Mouse (Mus musculus) layer of hippocampus, adult 8-10 months (tissue): ENCODE results near the gene Cdcp1. TPM values are rescaled to one million over a fixed set of nuclear protein-coding genes. Genes with fewer than 3 reads are reported as not detected.

Experiments used
- DNase-seq, 2 experiments: peaks; one replicate each; pipeline ENCODE4 v3.0.0; 2022; ENCODE audit warnings: low spot score in 2 of 2
- total RNA-seq, 4 experiments: library from RNA; stranded (reverse); gene quantifications; 2 replicates each; pipeline ENCODE4 v1.2.4; 2022

The Cdcp1 gene
- under 1 TPM in 1 of 4 experiments, not detected in 3; 0.11 TPM for total RNA-seq

DNA sequence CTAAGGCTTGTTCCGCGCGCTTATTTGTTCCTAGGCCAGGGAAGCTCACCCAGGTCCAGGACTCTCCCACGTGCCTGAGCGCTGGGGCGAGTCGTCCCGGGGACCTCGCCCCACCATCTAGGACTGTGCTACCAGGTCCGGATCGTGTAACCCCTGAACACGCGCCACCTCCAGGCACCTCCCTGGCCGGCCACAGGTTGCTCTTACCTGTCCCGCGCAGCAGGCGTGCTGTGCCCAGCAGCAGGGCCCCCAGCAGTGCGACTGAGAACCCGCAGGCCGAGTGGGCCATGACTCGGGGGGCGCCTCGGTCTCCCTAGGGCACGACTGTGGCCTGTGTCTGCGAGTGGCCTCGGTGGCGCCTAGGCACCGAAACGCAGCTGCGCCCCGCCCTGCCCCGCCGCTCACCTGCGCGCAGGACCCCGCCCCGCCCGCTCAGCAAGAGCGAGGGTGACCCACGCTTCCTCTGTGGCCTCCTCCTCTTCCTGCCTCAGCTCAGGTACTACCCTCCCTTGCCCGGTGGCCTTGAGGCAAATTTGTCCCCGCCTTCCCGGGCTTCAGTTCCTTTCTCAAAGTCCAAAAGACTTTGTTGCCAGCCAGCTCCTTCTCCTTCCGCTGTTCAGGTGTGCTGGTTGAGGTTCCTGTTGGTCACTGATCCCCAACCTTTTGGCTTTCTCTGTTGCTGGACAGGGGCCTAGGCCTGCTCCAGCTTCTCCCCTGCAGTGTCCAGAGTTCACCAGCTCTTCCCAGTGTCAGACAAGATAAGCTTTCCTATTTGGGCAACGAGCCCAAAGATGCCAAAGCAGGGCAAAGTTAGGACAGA lies at the start of gene Cdcp1:
Gene Cdcp1 (minus strand): TSS at position 418 of the 820 bp plus-strand sequence.
- DNase-seq, result no peak

- DNase-seq, result peak; percentile 45 to 63
Measured at GRCm38 (mm10) chr9:123260611-123261021, 44.8 kb upstream of the Cdcp1 start, which contains the start of gene Tmem158. Tmem158 (minus strand) TSS chr9:123260764.

DNA sequence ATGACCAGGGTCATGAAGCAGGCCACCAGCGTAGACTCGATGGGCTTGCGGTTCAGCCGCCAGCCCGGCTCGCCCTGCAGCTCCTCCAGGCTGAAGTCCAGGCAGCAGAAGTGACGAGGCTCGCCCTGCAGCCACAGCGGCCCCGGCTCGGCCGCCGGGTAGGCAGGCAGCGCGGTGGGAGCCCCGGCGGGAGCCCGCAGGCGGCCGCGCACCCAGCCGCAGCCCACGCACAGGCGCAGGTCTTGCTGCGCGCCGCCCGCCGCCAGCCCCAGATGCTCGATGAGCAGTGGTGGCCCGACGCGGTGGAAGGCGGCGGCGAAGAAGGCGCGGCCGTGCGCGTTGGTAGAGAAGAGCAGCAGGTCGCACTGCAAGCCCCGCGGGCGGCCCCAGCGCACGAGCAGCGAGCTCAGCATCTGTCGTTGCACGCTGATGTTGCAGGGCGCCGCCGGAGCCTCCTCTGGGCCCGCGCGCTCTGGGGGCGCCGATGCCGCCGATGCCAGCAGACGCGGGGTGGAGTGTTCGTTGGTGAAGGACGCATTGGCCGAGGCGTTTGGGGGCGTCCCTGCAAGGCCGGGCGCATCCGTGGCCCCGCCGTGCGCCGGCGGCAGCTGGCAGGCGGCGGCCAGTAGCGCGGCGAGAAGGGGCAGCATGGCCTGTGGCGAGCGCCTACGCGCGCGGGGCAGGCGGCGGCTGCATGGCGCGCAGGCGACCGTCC lies 44.2 kb upstream of the Cdcp1 start:
- peak; percentile 29 to 34 for DNase-seq

DNA sequence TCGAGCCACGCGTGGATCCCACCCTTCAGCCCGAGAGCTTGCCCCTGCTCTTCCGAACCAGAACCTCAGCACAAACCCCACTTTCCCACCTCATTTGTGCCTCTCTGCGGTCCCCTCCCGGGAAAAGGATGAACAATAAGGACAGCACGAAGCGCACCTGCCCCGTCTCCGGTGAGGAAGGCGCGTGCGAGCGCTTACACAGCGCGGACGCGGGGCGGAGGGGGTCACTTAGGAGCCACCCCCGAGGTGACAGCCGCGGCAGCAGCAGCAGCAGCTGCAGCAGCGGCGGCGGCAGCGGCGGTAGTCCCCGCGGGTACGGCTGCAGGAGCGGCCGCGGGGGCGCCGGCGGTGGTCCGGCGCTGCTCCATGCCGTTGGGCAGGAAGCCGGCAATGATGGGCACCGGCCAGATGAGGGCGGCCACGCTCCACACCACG lies 43.6 kb upstream of the Cdcp1 start:
- DNase-seq, result peak in 1 of 2 experiments; percentile 64

DNA sequence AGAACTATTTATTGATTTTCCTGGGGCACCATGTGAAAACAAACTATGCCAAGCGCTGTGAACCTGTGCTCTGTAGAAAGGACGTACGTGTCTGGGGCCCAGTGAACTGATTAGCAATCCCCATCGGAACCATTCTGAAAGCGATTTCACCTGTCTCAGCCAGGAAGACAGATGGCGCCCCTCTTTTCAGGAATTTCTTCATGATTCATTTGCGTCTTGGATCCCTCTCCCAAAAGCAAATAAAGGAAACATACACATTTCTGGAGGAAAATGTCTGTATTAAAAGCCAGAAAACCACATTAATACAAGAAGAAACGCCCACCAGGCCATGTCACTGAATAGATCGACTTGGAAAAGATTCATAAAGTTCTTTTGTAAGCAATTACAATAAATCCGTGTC lies 43.0 kb upstream of the Cdcp1 start:
- DNase-seq, result no peak

- no peak for DNase-seq
Measured at GRCm38 (mm10) chr9:123255736-123256135, 39.9 kb upstream of the Cdcp1 start.

DNA sequence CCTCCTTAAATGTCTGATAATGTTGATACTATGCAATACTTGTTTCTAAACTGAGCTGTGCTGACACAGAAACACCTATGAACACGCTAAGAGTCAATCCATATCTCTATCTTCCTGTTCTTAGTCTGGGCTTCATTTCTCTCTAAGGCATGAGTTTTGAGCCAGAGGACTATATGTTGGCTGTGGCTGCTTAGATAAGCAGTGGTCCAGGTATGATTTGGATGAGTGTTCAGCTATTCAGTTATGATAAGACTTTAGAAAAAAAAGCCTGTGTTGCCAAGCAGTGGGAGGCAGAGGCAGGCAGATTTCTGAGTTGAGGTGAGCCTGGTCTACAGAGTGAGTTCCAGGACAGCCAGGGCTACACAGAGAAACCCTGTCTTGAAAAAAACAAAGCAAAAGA lies 32.2 kb upstream of the Cdcp1 start:
- DNase-seq, result no peak

- no peak for DNase-seq
Measured at GRCm38 (mm10) chr9:123245146-123245545, 29.3 kb upstream of the Cdcp1 start.

DNA sequence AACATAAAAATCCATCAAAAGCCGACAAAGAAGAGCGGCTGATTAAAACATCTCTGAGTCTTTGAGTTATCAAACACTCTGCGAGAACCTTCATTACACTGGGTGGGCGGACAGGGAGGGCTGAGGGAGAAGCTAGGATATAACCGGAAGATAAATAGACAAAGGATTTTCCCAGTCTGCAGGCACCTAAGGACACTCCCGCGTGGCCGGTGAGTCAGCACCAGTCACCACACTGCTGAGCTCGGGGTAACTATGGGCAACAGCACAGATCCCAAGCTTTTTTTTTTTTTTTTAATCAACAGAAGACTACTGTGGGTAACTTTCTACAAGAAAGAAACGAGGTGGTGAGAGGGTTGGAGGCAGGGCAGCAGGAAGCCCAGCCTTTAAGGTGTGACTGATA lies 28.1 kb upstream of the Cdcp1 start:
- peak in 1 of 2 experiments; percentile 12 for DNase-seq

GRCm38 (mm10) chr9:123241191-123241590 lies 25.4 kb upstream of the Cdcp1 start:
- DNase-seq, result no peak

- DNase-seq, result no peak
Measured at GRCm38 (mm10) chr9:123240751-123241150, 24.9 kb upstream of the Cdcp1 start.

DNA sequence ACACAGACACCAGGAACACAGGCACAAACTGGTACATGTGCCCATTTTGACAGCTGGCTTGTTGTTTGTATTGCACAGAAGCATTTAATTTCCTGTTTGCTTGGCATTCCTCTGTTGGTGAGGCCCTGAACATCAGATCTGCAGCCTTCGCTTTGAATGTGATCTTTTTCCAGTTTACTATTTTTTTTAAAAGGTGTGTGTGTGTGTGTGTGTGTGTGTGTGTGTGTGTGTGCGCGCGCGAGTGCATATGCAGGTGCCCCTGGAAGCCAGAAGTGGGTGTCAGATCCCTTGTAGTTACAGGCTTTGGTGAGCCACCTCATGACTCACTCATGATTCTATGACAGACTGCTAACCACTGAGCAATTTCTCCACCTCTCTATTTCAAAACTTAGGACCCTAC lies 24.4 kb upstream of the Cdcp1 start:
- no peak for DNase-seq

DNA sequence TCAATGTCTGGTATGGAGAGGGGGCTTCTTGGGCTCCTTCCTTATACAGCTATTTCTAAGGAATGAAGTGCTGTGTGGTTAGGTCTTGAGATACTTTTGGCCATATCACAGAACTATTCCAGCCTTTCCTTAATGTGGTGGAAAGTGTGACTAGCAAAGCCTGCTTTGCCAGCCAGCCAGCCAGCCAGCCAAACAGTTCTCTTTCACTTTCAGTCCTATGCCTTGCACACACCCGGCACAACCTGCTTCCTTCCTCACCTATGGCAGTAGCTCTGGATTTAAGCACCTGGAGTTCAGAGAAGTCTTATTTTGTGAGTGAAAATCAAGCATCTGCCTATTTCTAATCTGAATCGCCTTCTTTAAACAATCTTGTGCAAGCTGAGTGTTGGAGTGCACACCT lies 23.8 kb upstream of the Cdcp1 start:
- no peak for DNase-seq

DNA sequence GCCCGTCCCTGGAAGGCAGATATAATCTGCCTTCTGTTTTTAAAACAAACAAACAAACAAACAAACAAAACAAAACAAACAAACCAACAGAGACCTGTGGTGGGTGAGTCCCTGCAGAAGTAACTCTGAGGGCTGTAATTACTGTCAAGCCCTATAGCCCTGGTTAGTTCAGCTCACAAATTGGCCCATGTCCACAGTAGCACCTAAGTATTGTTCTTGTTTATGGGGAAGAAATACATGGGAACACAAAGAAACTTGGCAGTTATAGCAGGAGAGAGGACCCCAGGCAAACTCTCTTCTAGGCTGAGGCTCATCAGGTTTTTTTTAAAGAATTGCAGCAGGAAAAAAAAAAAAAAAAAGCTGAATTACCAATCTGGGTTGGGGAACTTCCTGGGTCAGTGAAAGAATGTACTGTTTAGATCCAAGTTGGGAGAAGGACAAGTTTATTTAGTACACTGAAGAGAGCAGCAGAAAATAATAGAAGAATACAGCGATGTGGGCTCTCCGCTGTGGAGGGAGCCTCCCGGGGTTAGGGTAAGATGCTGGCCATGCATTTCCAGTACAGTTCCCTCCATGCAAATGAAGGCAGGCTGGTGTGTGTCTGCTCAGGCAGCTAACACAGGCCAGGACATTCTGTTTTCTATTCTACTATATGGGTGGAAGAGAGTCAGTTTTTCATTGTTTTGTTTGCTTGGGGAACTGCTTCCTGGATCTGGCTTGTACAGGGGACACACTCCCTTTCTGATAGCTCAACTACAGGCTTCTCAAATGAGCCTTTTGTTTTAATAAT lies 22.6 kb upstream of the Cdcp1 start:
- DNase-seq, result no peak

DNA sequence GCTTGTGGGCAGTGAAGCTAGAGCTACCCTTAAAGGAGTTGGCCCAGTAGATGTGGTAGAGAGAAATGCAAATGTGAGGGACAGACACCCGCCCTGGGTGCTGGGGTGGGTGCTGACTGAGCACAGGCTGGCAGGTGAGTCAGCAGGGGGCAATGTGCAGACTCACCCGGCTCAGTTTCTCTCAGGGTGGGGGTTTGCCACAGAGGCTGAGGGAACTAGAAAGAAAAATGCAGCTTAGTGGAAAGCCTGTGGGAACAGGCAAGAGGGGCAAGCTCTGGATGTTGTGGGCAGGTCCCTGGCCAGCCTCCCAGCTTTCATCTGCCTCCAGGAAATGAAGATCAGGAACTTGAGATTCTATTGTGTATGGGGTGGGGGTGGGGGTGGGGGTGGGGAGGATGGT lies 21.9 kb upstream of the Cdcp1 start:
- no peak for DNase-seq

DNA sequence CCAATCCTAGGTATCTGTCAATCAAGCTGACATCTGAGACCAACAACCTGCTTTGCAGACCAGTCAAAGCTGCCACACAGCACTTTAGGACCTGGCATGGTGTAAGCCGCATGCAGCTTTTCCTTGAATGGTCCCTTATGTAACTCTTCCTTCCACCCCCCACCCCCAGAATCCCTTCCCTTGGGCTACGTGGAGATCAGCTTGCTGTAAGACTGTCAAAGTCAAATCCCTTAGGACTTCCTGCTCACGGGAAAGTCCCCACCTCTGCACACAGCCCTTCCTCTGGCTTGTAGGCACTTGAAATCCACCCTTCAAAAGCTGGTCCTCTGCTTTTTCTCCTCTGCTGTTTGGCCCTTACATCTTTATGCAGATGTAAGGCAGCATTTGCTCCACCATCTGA lies 19.8 kb upstream of the Cdcp1 start:
- no peak for DNase-seq

DNA sequence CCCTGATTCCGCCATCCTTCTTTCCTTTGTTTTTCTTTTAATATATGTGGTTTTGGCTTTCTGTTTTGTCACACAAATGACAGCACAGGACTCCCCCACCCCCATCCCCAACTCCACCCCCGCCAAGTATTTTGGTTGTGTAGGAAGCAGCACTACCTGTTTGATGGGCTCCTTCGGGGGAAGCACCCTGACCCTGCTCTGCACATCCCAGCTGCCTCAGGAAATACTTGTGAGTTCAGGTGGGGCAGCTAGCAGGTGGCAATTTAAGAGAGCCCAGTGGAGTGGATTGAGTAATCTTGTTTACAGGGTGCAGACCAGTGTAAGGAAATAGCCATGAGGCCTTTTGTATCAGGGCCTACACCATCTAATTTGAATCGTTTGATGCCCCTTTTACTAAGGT lies 14.0 kb upstream of the Cdcp1 start:
- no peak for DNase-seq

- DNase-seq, result no peak
Measured at GRCm38 (mm10) chr9:123228671-123229070, 12.8 kb upstream of the Cdcp1 start.

- DNase-seq, result no peak
Measured at GRCm38 (mm10) chr9:123227106-123227750, 11.4 kb upstream of the Cdcp1 start.

- DNase-seq, result no peak
Measured at GRCm38 (mm10) chr9:123224863-123225431, 9.1 kb upstream of the Cdcp1 start.

- no peak for DNase-seq
Measured at GRCm38 (mm10) chr9:123219826-123220225, 4.0 kb upstream of the Cdcp1 start.
